Mouse (Mus musculus) heart, embryonic 14.5 days (tissue): ENCODE results near the gene Dicer1. TPM values are rescaled to one million over a fixed set of nuclear protein-coding genes. Genes with fewer than 3 reads are reported as not detected.

ENCODE experiments used
- ATAC-seq: fragments of 200-750 bp; cut with Nextera tagmentation; 2 replicates; pipeline ENCODE4 v1.8.0; 2017; ENCODE audit warnings: low read depth, moderate TSS enrichment; ENCODE audit not compliant: insufficient number of reproducible peaks, insufficient read depth, low FRiP score
- H3K27ac ChIP-seq, 2 experiments: fragments of 200-500 bp in 1 of 2; fragments of 300-500 bp in 1 of 2; sonication (generic) in 1 of 2; replicated peaks in 1 of 2; 2 replicates each; pipeline ENCODE4 v1.5.1; 2012 to 2014; ENCODE audit warnings: low read depth in 2 of 2, low read length in 2 of 2, control low read depth in 1 of 2, mild to moderate bottlenecking in 1 of 2, mixed read lengths in 1 of 2; ENCODE audit not compliant: control insufficient read depth in 1 of 2, insufficient read depth in 1 of 2
- H3K27me3 ChIP-seq: fragments of 300-500 bp; sonication (generic); 2 replicates; pipeline ENCODE4 v1.6.1; 2014; ENCODE audit warnings: mild to moderate bottlenecking, low read length, control low read depth; ENCODE audit not compliant: control insufficient read depth, insufficient read depth
- H3K36me3 ChIP-seq: fragments of 300-500 bp; sonication (generic); 2 replicates; pipeline ENCODE4 v1.6.1; 2014; ENCODE audit warnings: mild to moderate bottlenecking, control low read depth, low read length, mixed read lengths; ENCODE audit not compliant: control insufficient read depth, insufficient read depth
- H3K4me1 ChIP-seq, 2 experiments: fragments of 200-500 bp in 1 of 2; fragments of 300-500 bp in 1 of 2; sonication (generic) in 1 of 2; 2 replicates each; pipeline ENCODE4 v1.6.1; 2012 to 2014; ENCODE audit warnings: low read length in 2 of 2, control low read depth in 1 of 2, mixed read lengths in 1 of 2; ENCODE audit not compliant: control insufficient read depth in 2 of 2, insufficient read depth in 2 of 2
- H3K4me2 ChIP-seq: fragments of 300-500 bp; sonication (generic); 2 replicates; pipeline ENCODE4 v1.6.1; 2014; ENCODE audit warnings: mild to moderate bottlenecking, low read length
- H3K4me3 ChIP-seq, 2 experiments: fragments of 200-500 bp in 1 of 2; fragments of 300-500 bp in 1 of 2; sonication (generic) in 1 of 2; 2 replicates each; pipeline ENCODE4 v1.5.1; 2012 to 2014; ENCODE audit warnings: low read length in 2 of 2, mild to moderate bottlenecking in 2 of 2, control low read depth in 1 of 2, low read depth in 1 of 2, moderate library complexity in 1 of 2; ENCODE audit not compliant: control insufficient read depth in 1 of 2, insufficient read depth in 1 of 2
- H3K9ac ChIP-seq: fragments of 300-500 bp; sonication (generic); 2 replicates; pipeline ENCODE4 v1.6.1; 2014; ENCODE audit warnings: mild to moderate bottlenecking, low read length
- H3K9me3 ChIP-seq: fragments of 300-500 bp; sonication (generic); 2 replicates; pipeline ENCODE4 v1.6.1; 2016; ENCODE audit warnings: low read length, control low read depth; ENCODE audit not compliant: control insufficient read depth
- WGBS: fragments of 180-500 bp; shearing (Covaris S2); extraction: QIAGEN DNeasy Blood & Tissue Kit; methylation state at CpG from one replicate; pipeline ENCODE4 v1.1.7; 2014; 5-methylcytosine and 5-hydroxymethylcytosine counted together
- polyA plus RNA-seq: library from polyadenylated mRNA; unstranded; fragments of >200 nt; fragmentation: Nextera tagmentation; extraction: Ambion mirVana; gene quantifications from 2 replicates; pipeline ENCODE4 v1.2.1, GENCODE M21; 2014

The Dicer1 gene
- polyA plus RNA-seq, 1 experiment from 2014 or later = 19.7 TPM

GRCm38 (mm10) chr12:104656146-104656545, 95.6 kb downstream of the Dicer1 start:
- Histone ChIP-seq H3K4me3 (no peak overlapping the region), H3K27me3 (no peaks in the 10 kb centered on the region; the same call in 1 of the 2 replicates), H3K4me2 (no peak overlapping the region), H3K9ac (no peak overlapping the region), H3K9me3 (peaks cover 6% of the 10 kb centered on the region; the same call in 1 of the 2 replicates), H3K4me1 (peaks cover 2 to 3% of the 10 kb centered on the region in 2 experiments; a peak in 1 of 4 replicates), H3K36me3 (no peaks in the 10 kb centered on the region), H3K27ac (no peak overlapping the region)
- no peak for ATAC-seq
- 91% methylated on average over 2 of the region's 2 CpGs for WGBS

- Histone ChIP-seq H3K27me3 (no peaks in the 10 kb centered on the region; the same call in 1 of the 2 replicates), H3K4me1 (peaks cover 2 to 3% of the 10 kb centered on the region in 2 experiments; a peak in 1 of 4 replicates), H3K4me2 (no peak overlapping the region), H3K4me3 (no peak overlapping the region), H3K36me3 (no peaks in the 10 kb centered on the region), H3K9me3 (peaks cover 6% of the 10 kb centered on the region; the same call in 1 of the 2 replicates), H3K9ac (no peak overlapping the region), H3K27ac (no peak overlapping the region)
- ATAC-seq = no peak
- 76% methylated on average over 1 of the region's 1 CpGs for WGBS
These were observed 96.7 kb downstream of the Dicer1 start for GRCm38 (mm10) chr12:104655006-104655405.

DNA sequence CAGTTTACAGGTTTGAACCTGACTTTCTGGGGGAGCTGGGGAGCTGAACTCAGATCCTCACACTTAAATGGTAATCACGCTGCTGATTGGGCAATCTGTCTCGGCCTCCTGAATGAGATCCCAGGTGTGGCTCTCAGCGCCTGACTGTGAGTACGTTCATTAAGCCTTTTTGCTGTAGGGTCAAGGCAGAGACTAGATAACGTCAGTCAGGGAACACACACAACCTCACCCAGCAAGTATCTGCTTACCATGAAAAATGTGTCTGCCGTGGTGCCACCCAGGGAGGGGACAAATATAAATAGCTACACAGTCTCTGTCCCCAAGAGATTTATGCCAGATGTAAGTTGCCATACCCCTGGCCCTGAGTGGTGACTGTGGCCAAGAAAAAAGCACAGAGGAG, 99.7 kb downstream of the Dicer1 start:
- H3K4me1 ChIP-seq = peaks cover 2 to 3% of the 10 kb centered on the region in 2 experiments; a peak in 1 of 4 replicates
- no peak for ATAC-seq
- no peaks in the 10 kb centered on the region; the same call in 1 of the 2 replicates for H3K27me3 ChIP-seq
- no peaks in the 10 kb centered on the region for H3K36me3 ChIP-seq
- no peak overlapping the region for H3K9ac ChIP-seq
- H3K4me3 ChIP-seq = no peak overlapping the region
- no peak overlapping the region for H3K4me2 ChIP-seq
- 37% methylated on average over 6 of the region's 6 CpGs for WGBS
- no peak overlapping the region for H3K27ac ChIP-seq
- peaks cover 6% of the 10 kb centered on the region; the same call in 1 of the 2 replicates for H3K9me3 ChIP-seq

- no peak overlapping the region for H3K4me2 ChIP-seq
- H3K9me3 ChIP-seq = peaks cover 3% of the 10 kb centered on the region; the same call in 1 of the 2 replicates
- 61% methylated on average over 6 of the region's 6 CpGs for WGBS
These were observed 100.5 kb downstream of the Dicer1 start for GRCm38 (mm10) chr12:104651269-104651668.

GRCm38 (mm10) chr12:104650510-104651260, 101.1 kb downstream of the Dicer1 start:
- Histone ChIP-seq H3K4me1 (peaks cover 2 to 3% of the 10 kb centered on the region in 2 experiments; a peak in 1 of 4 replicates), H3K27me3 (no peaks in the 10 kb centered on the region; the same call in 1 of the 2 replicates), H3K36me3 (no peaks in the 10 kb centered on the region), H3K27ac (no peak overlapping the region), H3K4me2 (no peak overlapping the region), H3K9ac (no peak overlapping the region), H3K9me3 (no peaks in the 10 kb centered on the region), H3K4me3 (no peak overlapping the region)
- ATAC-seq = no peak
- WGBS = 72% methylated on average over 14 of the region's 14 CpGs

More at GRCm38 (mm10) chr12:104651269-104651668, 100.5 kb downstream of the Dicer1 start:
- H3K36me3 ChIP-seq = no peaks in the 10 kb centered on the region
- H3K27ac ChIP-seq = no peak overlapping the region
- peaks cover 2 to 3% of the 10 kb centered on the region in 2 experiments; a peak in 1 of 4 replicates for H3K4me1 ChIP-seq
- H3K27me3 ChIP-seq = no peaks in the 10 kb centered on the region; the same call in 1 of the 2 replicates
- H3K9ac ChIP-seq = no peak overlapping the region
- no peak for ATAC-seq
- no peak overlapping the region for H3K4me3 ChIP-seq

DNA sequence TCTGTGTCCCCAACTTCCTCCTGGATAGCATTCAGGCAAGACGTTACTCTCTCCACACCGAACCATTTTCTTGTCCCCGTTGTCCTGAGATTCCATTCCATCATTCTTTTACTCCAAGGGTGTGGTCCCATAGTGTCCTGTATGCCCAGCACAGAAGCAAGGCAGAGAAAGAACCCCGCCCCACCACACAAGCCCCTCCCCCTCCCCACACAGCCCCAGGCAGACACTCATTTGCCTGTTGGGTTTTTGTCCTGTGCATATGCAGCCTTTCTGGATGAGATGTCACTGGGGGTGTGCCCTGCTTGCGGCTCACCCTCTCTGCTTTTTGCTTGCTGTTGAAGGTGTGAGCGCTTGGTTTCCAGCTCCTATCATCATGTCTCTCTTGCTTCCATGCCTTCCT, 103.4 kb downstream of the Dicer1 start:
- 81% methylated on average over 6 of the region's 6 CpGs for WGBS

DNA sequence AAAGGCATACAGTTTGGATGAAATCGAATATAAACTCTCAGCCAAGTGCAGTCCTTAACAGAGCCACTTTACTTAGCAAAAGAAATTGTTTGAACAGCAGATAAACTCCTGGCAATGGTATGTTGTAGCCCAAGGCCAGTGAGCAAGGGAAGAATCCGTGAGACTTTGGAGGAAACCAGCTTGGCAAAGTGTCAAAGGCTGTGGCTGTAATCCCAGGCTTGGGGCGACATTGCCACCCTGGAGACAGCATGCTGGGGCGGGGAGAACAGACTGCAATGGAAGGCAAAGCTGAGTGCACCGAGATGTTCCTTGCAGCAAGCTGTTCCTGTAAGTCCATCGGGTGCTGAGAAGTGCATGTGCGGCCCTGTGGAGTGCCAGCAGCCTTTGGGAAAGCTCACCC, 109.4 kb downstream of the Dicer1 start:
- no peak overlapping the region for H3K27ac ChIP-seq
- no peaks in the 10 kb centered on the region for H3K36me3 ChIP-seq
- WGBS = 46% methylated on average over 7 of the region's 7 CpGs
- H3K9ac ChIP-seq = no peak overlapping the region
- no peak overlapping the region for H3K4me2 ChIP-seq
- H3K9me3 ChIP-seq = peaks cover 4% of the 10 kb centered on the region; the same call in 1 of the 2 replicates
- H3K4me1 ChIP-seq = peaks cover 3 to 10% of the 10 kb centered on the region in 2 experiments; a peak in 3 of 4 replicates
- H3K4me3 ChIP-seq = no peak overlapping the region
- ATAC-seq = no peak
- H3K27me3 ChIP-seq = peaks cover 15% of the 10 kb centered on the region

More for the DNA sequence above, 103.4 kb downstream of the Dicer1 start:
- H3K9ac ChIP-seq = no peak overlapping the region
- ATAC-seq = no peak
- H3K9me3 ChIP-seq = no peaks in the 10 kb centered on the region
- H3K4me3 ChIP-seq = no peak overlapping the region
- H3K27ac ChIP-seq = no peak overlapping the region
- no peaks in the 10 kb centered on the region for H3K36me3 ChIP-seq
- H3K4me2 ChIP-seq = no peak overlapping the region
- H3K4me1 ChIP-seq = peaks cover 2 to 3% of the 10 kb centered on the region in 2 experiments; a peak in 1 of 4 replicates
- no peaks in the 10 kb centered on the region; the same call in 1 of the 2 replicates for H3K27me3 ChIP-seq
